Mouse (Mus musculus): ENCODE measurements around the gene Fgf3. TPM values are rescaled to one million over a fixed set of nuclear protein-coding genes. Genes with fewer than 3 reads are reported as not detected.
"Not testable (repeated sequence)": the region's sequence is repeated elsewhere in the genome, so short reads cannot be mapped to it uniquely, and the experiment has no call there.

The Fgf3 gene
- total RNA-seq, 2 experiments from 2014 or later = 0.30 to 0.89 TPM

DNA sequence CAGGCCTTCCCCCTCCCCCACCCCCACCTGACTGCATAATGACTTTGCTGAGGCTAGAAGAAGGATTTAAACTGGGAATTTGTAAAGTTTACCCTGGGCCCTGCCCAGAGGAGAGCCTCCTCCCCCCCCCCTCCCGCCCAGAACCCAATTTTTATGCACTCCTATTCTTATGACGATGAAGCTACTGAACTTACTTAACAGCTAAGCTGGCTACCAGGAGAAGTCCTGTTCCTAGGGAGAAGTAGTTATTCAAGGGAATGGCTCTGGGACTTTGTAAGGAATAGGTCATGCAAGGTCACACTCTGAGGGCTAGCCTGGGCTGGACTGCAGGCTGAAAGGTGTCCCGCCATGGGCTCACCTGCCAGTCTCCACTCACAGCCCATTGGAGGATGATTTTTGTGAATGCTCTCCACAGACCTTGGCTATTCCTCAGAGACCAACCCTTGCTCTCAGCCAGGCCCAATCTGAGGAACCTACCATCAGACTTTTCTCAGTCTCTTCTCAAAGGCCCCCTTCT is 20.0 kb downstream of the Fgf3 start:
- no peak for DNase-seq

DNA sequence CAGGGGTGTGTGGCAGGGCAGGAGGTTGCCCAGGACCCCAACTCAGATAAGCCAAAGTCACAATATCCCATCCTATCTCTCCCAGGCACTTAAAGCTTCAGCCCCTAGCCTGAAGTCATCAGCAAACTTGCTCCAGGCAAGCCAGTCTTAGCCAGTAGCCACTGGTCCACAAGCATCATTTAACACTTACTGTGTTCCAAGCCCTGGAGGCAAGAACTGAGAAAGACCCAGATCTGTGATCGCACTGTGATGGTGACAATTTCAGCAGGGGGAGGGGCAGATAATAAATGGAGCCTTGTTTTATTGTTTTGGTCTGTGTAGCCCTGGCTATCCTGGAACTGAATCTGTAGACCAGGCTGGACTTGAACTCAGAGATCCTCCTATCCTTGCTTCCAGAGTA is 20.8 kb downstream of the Fgf3 start:
- no peak for DNase-seq

DNA sequence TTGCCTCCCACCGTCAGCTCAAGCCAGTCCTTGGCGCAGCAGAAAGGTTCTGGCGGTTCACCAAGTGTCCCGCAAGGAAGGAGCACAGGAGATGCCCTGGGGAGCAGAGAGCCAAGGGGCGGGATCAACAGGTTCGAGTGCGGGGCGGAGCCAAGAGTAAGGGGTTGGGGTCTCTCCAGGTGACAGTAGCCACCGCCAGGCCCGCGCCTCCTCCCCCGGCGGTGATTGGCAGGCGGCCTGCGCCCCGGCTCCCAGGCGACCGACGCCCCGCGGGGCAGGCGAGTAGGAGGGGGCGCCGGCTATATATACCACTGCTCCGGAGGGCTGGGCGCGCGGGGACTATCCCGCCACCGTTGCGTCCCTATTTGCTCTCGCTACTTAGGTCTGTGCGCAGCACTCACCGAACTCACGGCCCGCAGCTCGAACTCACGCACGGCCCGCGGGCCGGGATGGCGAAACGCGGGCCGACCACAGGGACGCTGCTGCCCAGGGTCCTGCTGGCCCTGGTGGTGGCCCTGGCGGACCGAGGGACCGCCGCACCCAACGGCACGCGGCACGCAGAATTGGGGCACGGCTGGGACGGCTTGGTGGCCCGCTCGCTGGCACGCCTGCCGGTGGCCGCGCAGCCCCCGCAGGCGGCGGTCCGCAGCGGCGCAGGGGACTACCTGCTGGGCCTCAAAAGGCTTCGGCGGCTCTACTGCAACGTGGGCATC is 23.3 kb downstream of the Fgf3 start:
- DNase-seq = no peak

DNA sequence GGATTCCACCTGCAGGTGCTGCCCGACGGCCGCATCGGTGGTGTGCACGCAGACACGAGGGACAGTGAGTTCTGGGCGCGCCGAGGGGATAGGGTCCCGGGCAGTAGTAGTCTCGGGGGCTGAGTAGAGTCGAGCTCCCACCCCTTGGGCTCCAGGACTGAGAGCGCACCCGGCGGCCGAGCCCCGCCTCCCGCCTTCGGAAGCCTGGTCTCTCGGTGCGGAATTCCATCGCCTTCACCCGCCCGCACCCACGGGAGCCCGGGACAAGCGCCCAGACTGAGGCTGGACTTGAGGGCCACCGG is 23.8 kb downstream of the Fgf3 start:
- peak in 1 of 2 experiments; percentile 30 for DNase-seq

DNA sequence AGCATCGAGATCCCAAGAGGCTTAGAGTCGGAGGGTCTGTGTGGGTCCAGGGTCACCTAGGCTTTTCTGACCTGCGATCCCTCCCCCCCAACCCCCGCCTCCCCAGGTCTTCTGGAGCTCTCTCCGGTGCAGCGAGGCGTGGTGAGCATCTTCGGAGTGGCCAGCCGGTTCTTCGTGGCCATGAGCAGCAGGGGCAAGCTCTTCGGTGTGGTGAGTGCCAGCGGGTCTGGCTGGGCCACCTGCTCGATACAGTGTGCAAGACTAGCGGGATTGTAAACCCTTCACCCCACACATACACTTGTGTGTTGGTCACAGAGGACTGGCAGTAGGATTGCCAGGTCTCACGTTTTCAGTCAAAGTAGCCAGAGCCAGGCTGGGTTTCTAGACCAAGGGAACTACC is 24.2 kb downstream of the Fgf3 start:
- DNase-seq = no peak

DNA sequence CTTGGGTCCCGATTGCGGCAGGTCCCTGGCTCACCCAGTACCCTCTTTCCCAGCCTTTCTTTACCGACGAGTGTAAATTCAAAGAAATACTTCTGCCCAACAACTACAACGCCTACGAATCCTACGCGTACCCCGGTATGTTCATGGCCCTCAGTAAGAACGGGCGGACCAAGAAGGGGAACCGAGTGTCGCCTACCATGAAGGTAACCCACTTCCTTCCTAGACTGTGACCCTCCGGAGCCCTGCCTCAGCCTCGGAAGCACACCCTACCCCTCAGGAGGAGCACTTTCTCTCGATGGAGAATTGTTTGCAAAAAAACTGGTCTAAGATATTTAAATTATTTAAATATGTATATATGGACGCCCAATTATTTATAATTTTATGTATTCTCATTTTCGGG is 24.8 kb downstream of the Fgf3 start:
- DNase-seq = no peak

DNA sequence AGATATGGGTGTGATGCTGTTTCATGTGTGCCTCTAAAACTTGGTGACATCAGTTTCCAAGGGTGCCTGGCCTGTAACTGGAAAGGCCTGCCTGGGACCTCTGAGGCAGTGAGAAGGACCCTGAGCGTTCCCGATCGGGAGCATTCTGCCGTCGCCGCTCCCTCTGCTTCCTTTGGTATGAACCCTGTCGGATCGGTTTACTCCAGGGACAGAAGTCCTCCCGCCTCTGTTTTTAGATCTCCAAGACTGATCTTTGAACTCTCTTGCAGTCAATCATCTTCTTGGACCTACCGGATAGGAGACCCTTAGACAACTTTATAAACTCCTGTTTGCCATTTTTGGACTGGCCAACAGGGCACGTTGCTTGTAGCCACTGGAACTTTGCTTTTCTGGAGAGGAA is 25.3 kb downstream of the Fgf3 start:
- no peak for DNase-seq

DNA sequence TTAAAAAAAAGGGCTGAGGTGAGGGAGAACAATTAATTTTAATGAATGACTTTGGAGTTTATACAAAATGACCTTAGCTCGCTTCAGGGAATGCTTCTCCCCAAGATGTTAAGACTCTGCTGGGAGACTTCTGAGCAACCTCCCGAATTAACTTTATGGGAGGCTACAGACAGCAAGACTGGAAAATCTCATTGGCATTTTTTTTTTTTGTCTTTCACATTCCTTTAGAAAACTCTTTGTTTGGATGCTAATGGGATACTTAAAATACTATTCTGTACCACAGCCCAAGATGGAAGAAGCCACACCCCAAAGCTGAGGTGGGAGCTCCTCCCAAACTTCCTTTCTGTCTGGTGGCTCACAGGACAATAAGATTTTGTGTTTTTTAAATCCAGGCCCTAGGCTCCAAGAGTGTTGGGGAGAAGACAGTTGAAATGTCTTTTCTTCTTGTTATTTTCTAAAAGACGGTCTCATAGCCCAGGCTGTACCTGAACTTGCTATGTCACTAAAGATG is 26.3 kb downstream of the Fgf3 start:
- DNase-seq = no peak

DNA sequence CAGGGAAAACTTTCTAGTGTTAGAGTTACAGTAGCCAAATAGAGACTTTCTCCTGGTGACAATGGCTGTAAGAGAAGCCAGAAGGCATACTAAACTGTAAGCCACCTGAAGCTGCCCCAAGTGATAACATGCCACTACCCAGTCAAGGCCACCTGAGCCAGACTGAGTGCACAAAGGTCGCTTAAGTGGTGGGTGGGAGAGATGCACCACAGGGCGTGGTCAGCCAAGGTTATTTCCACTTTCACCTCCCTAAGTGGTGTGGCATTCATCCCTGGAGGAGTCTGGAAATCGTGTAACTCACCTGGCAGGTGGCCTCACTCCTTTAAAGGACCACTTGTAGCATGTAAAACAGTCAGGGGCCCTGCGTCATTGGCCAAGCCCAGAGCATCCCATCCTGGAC is 29.3 kb downstream of the Fgf3 start:
- no peak for DNase-seq

DNA sequence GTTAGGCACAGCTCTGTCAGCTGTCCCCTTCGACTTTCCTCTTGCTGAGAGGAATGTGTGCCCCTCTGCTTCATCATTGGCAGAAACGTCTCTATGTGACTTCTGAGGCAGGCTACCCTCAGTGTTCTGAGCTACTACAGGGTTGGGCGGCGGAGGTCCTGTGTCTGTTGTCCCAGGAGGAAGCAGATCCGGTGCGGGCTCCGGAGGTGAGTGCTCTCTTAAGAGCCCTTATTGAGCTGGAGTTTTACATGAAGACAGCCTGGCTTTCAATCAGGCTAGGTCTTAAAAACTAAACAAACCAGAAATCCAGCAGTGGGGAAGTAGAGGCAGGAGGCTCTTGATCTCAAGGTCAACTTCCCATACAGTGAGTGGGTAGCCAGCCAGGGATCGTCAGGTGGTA is 29.7 kb downstream of the Fgf3 start:
- no peak for DNase-seq

DNA sequence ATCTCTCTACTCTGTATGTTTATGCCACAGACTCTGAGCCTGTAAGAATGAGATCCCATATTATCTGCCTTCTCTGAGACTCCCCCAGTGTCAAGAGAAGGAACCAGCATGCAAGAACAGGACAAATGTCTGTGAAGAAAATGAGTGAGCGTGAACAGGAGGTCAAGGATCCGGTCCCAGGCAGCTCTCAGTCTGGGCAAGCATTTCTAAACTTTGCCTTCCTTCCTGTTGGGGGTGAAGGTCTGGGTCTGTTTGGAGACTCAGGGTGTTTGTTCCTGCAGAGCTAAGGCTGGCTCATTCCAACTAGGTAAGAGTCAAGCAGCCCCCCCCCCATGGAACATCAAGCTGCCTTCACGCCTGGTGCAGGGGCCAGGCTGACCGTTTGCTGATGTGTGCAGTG is 34.5 kb downstream of the Fgf3 start:
- DNase-seq = no peak

DNA sequence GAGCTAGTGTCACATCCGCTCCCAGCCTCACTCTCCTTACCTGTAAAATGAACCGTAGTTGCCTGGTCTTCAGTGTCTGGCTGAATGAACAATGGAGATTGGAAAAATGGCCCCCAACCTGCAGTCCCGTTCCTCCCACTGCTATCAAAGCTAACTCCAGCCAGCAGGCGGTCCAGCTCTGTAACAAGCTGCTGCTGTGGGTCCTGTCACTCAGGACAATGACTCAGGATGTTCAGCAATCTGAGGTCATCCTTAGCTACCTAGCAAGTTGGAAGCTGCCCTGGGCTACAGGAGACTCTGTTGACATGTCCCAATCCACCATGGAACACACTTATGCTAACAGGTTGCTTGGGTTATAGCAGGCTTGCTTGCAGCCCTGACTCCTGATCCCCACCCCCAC is 35.3 kb downstream of the Fgf3 start:
- DNase-seq = no peak

DNA sequence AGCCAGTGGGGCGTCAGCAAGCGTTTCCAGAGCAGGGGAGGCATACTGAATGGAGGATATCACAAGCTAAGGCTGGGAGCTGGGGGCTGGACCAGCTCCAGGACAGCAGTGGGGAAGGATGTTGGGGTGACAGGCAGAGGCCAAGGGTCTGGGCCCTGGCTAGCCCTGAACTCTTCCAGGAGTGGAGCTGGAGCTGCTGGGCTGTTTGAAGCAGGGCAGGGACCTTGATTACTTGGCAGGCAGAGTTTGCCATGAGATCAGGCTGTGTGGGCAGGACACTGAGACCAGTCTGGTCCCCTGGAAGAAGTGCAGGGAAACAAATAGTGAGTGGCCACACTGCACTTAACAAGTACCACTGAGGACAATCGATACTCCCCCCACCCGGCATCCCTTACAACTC is 36.3 kb downstream of the Fgf3 start:
- peak; percentile 39 to 53 for DNase-seq

DNA sequence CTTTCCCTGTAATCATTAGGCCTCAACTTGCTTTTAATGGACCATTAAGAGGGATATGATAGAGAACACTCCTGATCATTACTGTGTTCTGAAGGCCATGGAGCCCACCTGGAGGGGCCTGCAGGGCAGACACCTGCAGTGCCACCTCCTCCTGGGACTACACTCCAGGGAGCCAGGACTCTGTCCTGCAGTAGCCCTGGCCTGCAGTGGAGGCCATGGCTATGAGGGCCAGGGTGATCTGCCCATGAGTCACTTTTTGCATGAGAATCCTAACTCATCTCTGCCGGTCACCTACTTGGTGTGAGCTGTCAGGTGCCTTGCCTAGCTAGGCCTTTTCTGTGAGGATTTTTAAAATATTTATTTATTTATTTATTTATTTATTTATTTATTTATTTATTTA is 40.5 kb downstream of the Fgf3 start:
- peak; percentile 42 to 47 for DNase-seq

DNA sequence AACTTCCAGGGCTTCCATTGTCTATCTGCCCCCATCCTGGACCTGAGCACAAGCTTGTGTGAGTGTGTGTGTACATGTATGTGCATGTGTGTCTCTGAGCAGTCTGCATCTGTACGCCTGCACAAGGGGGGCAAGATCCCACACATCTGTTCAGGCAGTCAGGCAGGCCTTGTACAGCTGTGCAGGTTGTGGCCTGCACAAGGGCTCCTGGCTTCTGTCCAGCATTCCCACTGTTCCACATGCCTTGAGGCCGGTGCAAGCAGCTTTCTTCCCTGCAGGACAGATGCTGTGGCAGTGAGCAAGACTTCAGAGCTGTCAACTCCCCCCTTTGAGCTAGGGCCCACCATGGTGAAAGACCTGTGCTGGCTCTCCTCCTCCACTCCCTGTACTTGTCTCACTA is 45.2 kb downstream of the Fgf3 start:
- peak in 1 of 2 experiments; percentile 17 for DNase-seq

DNA sequence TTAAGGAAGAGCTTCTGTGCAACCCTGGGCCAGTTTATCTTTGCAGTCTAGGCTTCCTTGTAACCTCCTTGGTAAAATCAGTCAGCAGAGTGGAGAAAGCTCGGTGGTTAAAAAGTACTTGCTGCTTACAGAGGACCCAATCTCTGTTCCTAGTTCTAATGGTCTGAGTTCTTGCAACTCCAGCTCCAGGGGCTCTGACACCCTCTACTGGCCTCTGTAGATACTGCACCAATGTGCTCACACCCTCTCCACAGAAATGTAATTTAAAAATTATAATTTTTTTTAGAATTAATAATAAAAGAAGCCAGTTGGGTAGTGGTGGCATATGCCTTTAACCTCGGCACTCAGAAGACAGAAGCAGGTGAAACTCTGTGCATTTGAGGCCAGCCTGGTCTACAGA is 49.8 kb downstream of the Fgf3 start:
- no peak for DNase-seq

DNA sequence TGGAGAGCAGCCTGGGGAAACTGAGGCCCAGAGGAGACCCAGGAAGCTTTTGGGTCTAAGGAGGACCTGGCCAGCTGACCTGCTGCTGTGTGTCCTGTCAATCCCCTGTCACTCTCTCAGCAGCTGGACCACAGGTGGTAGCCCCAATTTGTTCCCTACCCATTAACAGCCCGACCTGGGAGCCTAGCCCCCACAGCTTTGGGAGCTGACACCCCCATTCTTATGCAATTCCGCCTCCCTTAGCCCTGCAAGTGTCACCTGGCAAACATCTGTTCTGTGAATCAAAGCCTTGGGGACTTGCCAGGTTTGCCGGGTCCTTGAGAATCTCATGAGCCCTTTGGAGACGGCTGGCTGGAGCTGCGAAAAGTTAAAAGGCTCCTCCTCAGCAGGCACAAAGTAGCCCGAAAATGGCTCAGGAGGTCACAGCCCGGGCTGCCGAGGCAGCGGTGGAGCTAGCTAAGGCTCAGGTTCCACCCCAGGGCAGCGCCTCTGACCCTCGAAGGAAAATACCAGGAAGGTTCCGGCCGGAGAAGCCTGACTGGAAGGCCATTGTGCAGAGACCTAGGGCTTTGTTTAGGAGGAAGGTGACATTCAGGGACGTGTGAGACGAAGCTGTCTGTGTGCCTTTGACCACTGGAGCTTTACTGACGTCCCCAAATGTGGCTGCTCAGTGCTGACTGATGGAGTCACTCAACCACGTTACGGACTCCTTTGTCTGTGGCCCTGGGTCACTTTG is 50.8 kb downstream of the Fgf3 start:
- peak; percentile 72 for DNase-seq

DNA sequence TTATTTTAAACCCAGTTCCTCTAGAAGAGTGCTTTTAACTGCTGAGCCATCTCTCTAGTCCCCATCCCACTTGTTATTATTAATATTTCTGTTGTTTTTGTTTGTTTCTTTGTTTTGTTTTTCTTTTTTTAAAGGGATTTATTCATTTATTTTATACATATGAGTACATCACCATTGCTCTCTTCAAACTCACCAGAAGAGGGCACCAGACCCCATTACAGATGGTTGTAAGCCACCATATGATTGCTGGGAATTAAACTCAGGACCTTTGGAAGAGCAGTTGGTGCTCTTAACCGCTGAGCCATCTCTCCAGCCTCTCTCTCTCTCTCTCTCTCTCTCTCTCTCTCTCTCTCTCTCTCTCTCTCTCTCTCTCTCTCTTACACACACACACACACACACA is 52.8 kb downstream of the Fgf3 start:
- not testable (repeated sequence) for DNase-seq

DNA sequence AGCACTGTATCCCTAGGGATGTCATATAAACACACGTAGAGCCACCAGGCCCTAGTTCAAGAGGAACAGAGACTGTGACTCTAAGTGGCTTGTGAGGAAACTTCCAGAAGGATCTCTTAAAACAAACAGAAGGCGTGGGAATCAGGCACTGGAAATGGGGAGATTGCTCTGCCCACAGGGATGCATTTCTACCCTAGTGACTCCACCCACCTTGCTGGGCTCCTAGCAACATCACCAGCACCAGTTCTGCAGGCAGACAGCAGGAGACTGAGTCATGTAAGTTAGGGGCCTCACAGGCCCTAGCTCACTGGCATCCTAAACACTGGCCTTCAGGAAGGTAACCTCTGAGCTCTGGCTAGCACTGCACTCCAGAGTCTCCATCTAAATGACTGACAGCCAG is 54.0 kb downstream of the Fgf3 start:
- DNase-seq = no peak

DNA sequence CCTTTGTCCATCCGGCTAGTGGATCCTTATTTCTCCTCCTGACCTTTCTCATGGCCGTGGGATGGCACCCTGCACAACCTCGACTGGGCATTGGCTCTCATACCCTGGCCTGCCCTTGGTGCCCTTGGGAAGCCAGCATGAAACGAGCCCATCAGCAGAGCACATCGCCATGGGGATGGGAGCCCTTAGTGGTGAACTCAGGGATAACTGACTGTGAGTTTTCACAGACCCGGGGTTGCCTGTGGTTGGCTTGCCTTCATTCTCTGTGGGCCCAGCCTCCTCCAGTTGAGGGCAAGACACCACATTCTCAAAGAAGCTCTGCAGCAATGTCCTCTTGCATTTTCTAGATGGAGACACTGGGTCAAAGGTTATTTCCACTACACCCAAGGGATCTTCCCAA is 54.4 kb downstream of the Fgf3 start:
- DNase-seq = no peak

Data from adrenal gland, postnatal 36 days (tissue).